Mouse (Mus musculus) induced T-regulatory cell, adult 2 months (primary cell): ENCODE data around the gene Olfr1106.

Experiments used
- DNase-seq: peaks from one replicate; pipeline ENCODE4 v3.0.0-alpha.2; 2012; ENCODE audit warnings: low read depth

The Olfr1106 gene

GRCm38 (mm10) chr2:87052173-87052572, at the start of gene Olfr1106:
Olfr1106 (minus strand) TSS chr2:87052273.
- no peak for DNase-seq

GRCm38 (mm10) chr2:87095908-87096307, 43.8 kb upstream of the Olfr1106 start, which contains the start of gene Olfr1109:
Olfr1109 (minus strand) TSS chr2:87096008.
- DNase-seq = no peak

DNA sequence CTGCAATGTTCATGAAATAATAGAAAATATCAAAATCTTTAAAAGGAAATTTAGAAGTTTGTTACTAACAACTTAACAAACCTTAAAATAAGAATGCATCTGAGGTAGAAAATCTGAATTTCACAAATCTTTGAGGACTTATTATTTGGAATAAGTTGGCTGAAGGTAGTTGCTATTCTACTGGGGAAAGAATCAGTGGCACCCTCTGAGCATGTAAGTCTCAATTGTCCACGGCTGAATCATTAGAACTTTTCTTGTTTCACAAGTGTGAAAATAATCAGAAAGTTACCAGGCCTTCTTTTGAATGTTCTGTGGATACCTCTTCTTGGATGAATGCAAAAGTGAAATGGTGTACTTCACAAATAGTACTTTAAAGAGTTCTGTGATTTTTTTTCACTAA, 23.6 kb upstream of the Olfr1106 start, which contains the start of gene Olfr1107:
TSS of gene Olfr1107 (minus strand) at position 101 of the 400 bp plus-strand sequence.
- no peak for DNase-seq

- DNase-seq = no peak
Observed at GRCm38 (mm10) chr2:87036431-87036830, 15.6 kb downstream of the Olfr1106 start, which contains the start of gene Olfr1105. Olfr1105 (minus strand) TSS chr2:87036531.

DNA sequence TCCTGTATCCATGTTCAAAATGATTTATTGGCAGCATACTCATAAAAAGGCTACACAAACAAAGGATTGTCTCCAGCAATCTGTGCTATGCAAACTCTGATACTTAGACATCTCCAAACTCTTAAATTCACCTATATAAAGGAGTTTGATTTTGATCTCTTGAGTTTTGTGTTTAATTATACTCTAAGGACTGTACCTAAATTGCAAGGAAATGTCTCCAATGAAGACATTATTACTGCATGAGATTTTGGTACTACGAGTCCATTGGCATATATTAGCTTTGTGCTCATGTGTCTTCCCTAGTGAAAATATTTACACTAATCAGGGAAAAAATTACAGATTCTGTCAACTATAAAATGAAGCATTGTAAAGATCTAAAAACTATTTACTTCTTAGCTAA, 25.1 kb downstream of the Olfr1106 start, which contains the start of gene Olfr1104:
TSS of gene Olfr1104 (minus strand) at position 101 of the 400 bp plus-strand sequence.
- DNase-seq = no peak

DNA sequence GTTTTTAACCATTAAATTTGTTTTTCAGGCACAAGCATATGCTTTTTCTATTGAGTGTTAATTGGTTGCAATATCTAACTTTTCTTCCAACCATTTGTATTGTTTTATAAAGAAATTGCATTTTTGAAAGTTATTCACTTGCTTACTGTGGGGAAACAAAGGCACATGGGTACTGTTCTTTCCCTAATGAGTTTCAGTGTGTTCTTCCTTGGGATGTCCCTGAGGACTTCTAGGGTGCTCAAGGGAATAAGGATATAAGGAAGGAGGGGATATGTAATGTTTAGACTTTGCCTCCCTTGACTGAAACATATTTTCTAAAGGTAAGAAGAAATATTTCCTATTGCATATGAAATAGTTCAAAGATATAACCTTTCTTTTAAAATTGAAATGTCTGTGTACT, 54.0 kb downstream of the Olfr1106 start, which contains the start of gene Olfr1102:
TSS of gene Olfr1102 (plus strand) at position 301 of the 400 bp plus-strand sequence.
- no peak for DNase-seq
